Mouse (Mus musculus) intestine, postnatal 0 days (tissue): ENCODE measurements around the gene Smim27. TPM values are rescaled to one million over a fixed set of nuclear protein-coding genes. Genes with fewer than 3 reads are reported as not detected.

ENCODE experiments used
- ATAC-seq: fragments of 200-750 bp; cut with Nextera tagmentation; 2 replicates; pipeline ENCODE4 v1.8.0; 2017; ENCODE audit warnings: mild to moderate bottlenecking, moderate TSS enrichment, moderate library complexity
- H3K27ac ChIP-seq: fragments of 300-500 bp; sonication (generic); 2 replicates; pipeline ENCODE4 v1.5.1; 2014; ENCODE audit warnings: mild to moderate bottlenecking, low read depth, low read length, moderate library complexity
- H3K27me3 ChIP-seq: fragments of 300-500 bp; sonication (generic); replicated peaks from 2 replicates; pipeline ENCODE4 v1.6.1; 2014; ENCODE audit warnings: low read length, mixed read lengths; ENCODE audit not compliant: control insufficient read depth, insufficient read depth
- H3K36me3 ChIP-seq: fragments of 300-500 bp; sonication (generic); 2 replicates; pipeline ENCODE4 v1.6.1; 2014; ENCODE audit warnings: mild to moderate bottlenecking, moderate library complexity; ENCODE audit not compliant: control insufficient read depth, insufficient read depth
- H3K4me1 ChIP-seq: fragments of 300-500 bp; sonication (generic); replicated peaks from 2 replicates; pipeline ENCODE4 v1.6.1; 2014; ENCODE audit warnings: antibody characterized with exemption, low read length, mixed read lengths; ENCODE audit not compliant: control insufficient read depth, insufficient read depth
- H3K4me2 ChIP-seq: fragments of 300-500 bp; sonication (generic); replicated peaks from 2 replicates; pipeline ENCODE4 v1.6.1; 2014; ENCODE audit warnings: low read depth, mild to moderate bottlenecking, moderate library complexity
- H3K4me3 ChIP-seq: fragments of 300-500 bp; sonication (generic); 2 replicates; pipeline ENCODE4 v1.5.1; 2014; ENCODE audit warnings: low read depth, low read length
- H3K9ac ChIP-seq: fragments of 300-500 bp; sonication (generic); 2 replicates; pipeline ENCODE4 v1.6.1; 2014; ENCODE audit warnings: mild to moderate bottlenecking, low read depth, low read length
- H3K9me3 ChIP-seq: fragments of 300-500 bp; sonication (generic); 2 replicates; pipeline ENCODE4 v1.6.1; 2016; ENCODE audit warnings: mixed run types; ENCODE audit not compliant: control insufficient read depth
- CTCF ChIP-seq: sonication (generic); IDR thresholded peaks from 2 replicates; pipeline ENCODE4 v1.5.1; 2016; ENCODE audit warnings: low read depth, mild to moderate bottlenecking, control low read depth, antibody characterized with exemption, moderate library complexity
- whole genome bisulfite sequencing: fragments of 180-500 bp; shearing (Covaris S2); extraction: QIAGEN DNeasy Blood & Tissue Kit; methylation state at CpG from one replicate; pipeline ENCODE4 v1.1.7; 2014; 5-methylcytosine and 5-hydroxymethylcytosine counted together
- polyA plus RNA-seq: library from polyadenylated mRNA; unstranded; fragments of >200 nt; fragmentation: Nextera tagmentation; extraction: Ambion mirVana; gene quantifications from 2 replicates; pipeline ENCODE4 v1.2.1, GENCODE M21; 2015

Gene Smim27
- polyA plus RNA-seq, 1 experiment from 2014 or later, result 35.4 TPM

DNA sequence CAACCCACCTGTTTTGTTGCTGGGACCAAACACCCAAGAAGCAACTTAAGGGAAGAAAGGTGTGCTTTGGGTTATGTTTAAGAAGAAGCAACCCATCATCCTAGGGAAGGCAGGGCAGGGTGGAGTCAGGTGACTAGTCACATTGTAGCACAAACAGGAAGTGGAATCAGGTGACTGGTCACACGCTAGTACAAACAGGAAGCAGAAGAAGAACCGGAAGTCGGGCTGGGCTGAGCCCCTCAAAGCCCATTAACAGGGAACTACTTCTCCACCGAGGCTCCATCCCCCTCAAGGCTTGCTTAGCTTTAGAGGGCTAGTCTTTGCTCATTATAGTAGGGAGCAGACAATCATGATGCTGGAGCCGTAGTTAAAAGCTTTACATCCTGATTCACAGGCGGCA is 43.6 kb downstream of the Smim27 start:
- no peak overlapping the region for H3K27ac ChIP-seq
- no peak overlapping the region for H3K4me3 ChIP-seq
- WGBS, result 80% methylated on average over 6 of the region's 6 CpGs
- H3K27me3 ChIP-seq, result no peaks in the 10 kb centered on the region
- H3K4me2 ChIP-seq, result no peak overlapping the region
- H3K9me3 ChIP-seq, result no peaks in the 10 kb centered on the region
- no peaks in the 10 kb centered on the region for H3K4me1 ChIP-seq
- ATAC-seq, result no peak
- TF ChIP-seq CTCF, result no peak
- H3K9ac ChIP-seq, result no peak overlapping the region
- no peaks in the 10 kb centered on the region for H3K36me3 ChIP-seq

DNA sequence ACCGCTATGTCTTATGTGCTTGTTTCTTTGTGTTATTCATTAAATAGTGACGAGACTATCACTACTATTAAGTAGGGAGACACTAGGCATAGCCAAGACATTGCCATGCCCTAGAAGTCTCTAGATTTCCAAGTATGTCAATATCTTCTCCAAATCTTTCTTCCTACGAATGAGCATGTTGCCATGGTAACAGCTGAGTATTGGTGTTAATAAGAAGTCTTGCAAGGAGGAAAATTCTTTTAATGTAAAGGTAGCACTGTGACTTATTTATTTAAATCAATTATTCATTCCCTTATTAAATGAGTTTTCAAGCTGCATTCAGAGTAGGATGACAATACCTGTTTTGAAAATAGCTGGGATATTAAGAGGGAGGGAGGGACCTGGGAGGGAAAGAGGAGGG is 48.0 kb downstream of the Smim27 start:
- H3K9me3 ChIP-seq, result no peaks in the 10 kb centered on the region
- no peaks in the 10 kb centered on the region for H3K27me3 ChIP-seq
- H3K27ac ChIP-seq, result no peak overlapping the region
- ATAC-seq, result no peak
- no peak overlapping the region for H3K9ac ChIP-seq
- no peak overlapping the region for H3K4me2 ChIP-seq
- WGBS, result 73% methylated on average over 3 of the region's 3 CpGs
- H3K4me1 ChIP-seq, result no peaks in the 10 kb centered on the region
- H3K4me3 ChIP-seq, result no peak overlapping the region
- no peak for TF ChIP-seq CTCF
- no peaks in the 10 kb centered on the region for H3K36me3 ChIP-seq

Other genes with a start within 250 kb of the Smim27 start
- gene Aco1, start 126.5 kb upstream of the Smim27 start, polyA plus RNA-seq, result 55.6 and 61.3 TPM in 2 replicates
- 18.0 and 19.3 TPM in 2 replicates for gene Ddx58, start 29.8 kb upstream of the Smim27 start, polyA plus RNA-seq
- gene Topors, start 271 bp downstream of the Smim27 start, polyA plus RNA-seq, result 18.3 and 19.8 TPM in 2 replicates
- gene Ndufb6, start 9.8 kb downstream of the Smim27 start, polyA plus RNA-seq, result 370 and 403 TPM in 2 replicates
- gene Tmem215, start 202.6 kb downstream of the Smim27 start, polyA plus RNA-seq, result 1.3 and 1.9 TPM in 2 replicates